Mouse (Mus musculus) R1 (cell line): ENCODE measurements around the gene Zfp456.
A peak's percentile ranks its signal among the peaks of the same experiment; 100 is the strongest.
"Not testable (repeated sequence)": the region's sequence is repeated elsewhere in the genome, so short reads cannot be mapped to it uniquely, and the experiment has no call there.

Source experiments
- DNase-seq: peaks from one replicate; pipeline ENCODE4 v3.0.0-alpha.2; 2018; ENCODE audit warnings: low read depth, low spot score

Gene Zfp456

DNA sequence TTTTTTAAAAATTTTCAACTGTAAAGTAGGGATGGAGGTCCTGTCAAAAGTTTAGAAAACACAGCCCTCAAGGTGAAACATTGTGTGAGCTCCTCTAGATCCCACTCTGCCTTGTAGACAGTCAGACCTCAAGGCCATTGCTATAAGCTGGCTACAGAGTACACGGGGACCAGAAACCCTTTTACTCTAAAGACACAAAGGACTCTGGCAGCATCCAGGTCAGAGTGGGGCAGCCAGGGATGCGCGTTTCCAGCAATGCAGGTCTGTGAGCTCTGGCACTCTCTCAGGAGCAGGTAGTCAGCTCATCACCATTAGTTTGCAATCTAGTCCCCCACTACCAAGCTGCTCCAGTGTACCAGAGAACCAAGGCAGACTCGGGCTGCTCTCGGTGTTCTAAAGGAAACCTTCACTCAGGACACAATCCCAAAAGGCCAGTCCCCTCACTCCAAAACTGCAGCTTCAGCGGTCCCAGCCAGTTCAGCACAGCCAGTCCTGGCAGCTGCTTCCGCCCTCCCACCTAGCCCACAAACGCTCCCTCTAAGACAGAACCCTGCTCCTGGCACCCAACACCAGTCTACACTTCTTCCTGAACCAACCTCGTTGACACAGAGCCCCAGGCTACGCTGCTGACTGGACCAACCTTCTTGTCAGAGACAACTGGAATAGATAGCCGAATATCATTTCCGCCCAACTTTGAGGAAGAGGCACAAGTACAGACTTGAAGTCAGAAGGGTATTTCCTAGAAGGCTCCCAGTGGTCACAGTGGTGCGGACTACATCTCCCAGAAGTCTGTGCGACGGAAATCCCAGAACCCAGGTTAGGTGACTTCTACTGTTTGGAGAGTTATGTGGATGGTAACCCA, at the start of gene Zfp456, which contains the start of gene Gm28041:
TSS of gene Zfp456 (minus strand) at position 761 of the 862 bp plus-strand sequence.
TSS of gene Gm28041 (minus strand) at position 684 of the 862 bp plus-strand sequence.
- DNase-seq, result peak; percentile 85

DNA sequence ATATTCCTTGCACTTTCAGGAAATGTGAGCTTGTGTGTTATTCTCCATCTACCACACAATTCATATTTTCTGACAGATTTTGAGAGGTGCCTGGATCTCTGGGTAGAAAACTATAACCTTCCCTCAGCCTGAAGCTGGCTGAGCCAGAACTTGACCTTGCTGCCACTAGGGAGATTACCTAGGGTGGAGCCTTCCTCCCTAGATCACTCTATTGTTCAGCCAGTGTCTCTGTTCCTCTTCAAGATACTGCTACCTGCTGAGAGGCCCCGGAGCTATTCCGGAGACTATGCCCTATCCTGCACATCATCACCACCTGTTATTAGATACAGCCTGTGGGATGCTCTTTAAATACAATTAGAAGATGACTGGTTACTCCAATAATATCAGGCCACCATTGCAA, 46.9 kb upstream of the Zfp456 start:
- DNase-seq, result not testable (repeated sequence)

- DNase-seq, result peak; percentile 87
Measured at GRCm38 (mm10) chr13:67421207-67421857, 45.7 kb upstream of the Zfp456 start, which contains the start of gene Zfp459. Zfp459 (minus strand) TSS chr13:67421418.

- no peak for DNase-seq
Measured at GRCm38 (mm10) chr13:67420558-67421206, 45.1 kb upstream of the Zfp456 start.

DNA sequence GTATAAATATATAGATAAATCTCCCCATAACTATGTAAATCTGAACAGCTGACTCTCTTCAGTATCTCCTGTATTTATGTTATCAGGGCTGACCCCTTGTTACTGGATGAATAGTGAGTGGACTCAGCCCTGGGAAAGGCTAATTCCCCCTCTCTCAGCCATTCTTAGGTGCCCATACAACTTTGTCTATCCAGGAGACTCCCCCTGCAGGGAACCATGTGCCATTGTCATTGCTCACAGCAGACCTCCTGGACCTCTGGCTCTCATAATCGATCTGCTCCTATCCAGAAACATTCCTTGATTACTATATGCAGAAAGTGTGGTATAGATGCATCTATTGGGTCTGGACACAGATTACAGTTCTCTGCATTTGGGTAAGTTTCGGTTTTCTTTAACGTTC, 41.2 kb upstream of the Zfp456 start:
- peak; percentile 59 for DNase-seq

DNA sequence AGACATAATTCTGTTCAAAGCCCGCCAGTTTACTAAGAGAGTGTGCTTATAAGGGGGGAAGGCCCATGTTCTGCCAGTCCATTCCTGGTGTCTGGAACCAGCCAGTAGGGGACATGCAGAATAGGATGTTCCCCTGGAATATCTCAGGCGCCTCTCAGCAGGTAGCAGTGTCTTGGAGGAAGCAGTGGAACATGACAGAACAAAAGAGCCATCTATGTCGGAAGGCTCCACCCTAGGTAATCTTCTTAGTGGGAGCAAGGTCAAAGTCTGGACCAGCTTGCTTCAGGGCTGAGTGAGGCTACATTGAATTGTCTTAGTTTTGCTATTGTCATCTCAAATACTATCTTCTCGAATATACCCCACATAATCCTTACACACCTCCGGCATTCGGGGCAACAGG, 40.1 kb upstream of the Zfp456 start:
- DNase-seq, result peak; percentile 94

DNA sequence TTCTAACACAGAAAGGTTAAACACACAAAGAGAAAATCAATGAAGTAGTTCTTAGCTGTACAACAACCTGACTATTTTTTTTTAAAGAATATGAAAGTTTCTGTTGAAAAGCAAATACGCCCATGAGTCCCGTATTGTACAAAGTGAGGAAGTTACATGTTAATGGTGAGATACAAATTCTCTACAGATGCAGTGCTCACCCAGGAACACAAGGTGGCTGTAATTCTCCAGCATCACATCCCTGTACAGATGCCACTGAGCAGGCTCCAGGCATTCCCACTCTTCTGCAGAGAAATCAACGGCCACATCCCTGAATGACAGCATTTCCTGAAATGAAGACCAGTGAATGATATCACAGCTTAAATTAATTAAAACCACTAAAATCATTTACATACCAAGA, 38.0 kb upstream of the Zfp456 start:
- DNase-seq, result peak; percentile 8

- peak; percentile 55 for DNase-seq
Measured at GRCm38 (mm10) chr13:67399183-67399903, 23.7 kb upstream of the Zfp456 start, which contains the start of gene Zfp429. Zfp429 (minus strand) TSS chr13:67399819.

GRCm38 (mm10) chr13:67376255-67376654, 645 bp upstream of the Zfp456 start:
- DNase-seq, result not testable (repeated sequence)

- DNase-seq, result peak; percentile 90
Measured at GRCm38 (mm10) chr13:67360131-67360744, 15.4 kb downstream of the Zfp456 start, which contains the start of the genes Gm28044 and Zfp953. Gm28044 (minus strand) TSS chr13:67360536. Zfp953 (minus strand) TSS chr13:67360605.

- no peak for DNase-seq
Measured at GRCm38 (mm10) chr13:67351854-67352253, 23.8 kb downstream of the Zfp456 start.

- no peak for DNase-seq
Measured at GRCm38 (mm10) chr13:67343422-67343821, 32.2 kb downstream of the Zfp456 start.

- no peak for DNase-seq
Measured at GRCm38 (mm10) chr13:67332877-67333276, 42.7 kb downstream of the Zfp456 start.

DNA sequence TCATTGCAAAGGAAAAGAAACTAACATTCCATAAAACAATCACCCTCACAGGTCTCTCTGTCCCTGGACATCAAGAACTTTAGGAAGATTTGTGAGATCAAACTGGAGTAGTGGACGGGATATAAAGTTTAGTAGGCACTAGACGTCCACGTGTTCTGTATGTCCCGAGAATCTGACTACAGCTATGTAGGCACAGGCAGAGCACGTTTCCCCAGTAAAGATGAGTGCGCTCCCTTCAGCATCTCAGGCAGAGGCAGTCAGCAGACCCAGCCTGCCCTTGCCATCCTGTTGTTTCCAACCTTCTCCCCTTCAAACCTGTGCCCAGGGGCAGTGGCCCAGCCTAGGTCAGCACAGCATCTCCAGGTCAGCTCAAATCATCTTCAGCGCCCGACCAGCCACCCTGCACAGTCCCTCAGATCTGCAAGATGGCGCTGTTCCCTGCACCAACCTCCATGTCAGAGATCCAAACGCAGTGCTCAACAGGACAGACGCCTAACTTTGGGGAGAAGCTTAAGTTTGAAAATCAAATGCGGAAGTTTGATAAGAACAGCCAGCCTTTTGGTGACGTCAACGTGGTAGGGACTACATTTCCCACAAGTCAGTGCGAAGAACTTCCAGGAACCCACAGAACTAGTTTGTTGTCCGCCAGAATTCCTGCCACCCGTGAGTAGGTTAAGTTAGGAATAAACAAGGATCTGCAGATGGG, 43.4 kb downstream of the Zfp456 start, which contains the start of gene Zfp595:
TSS of gene Zfp595 (minus strand) at position 552 of the 706 bp plus-strand sequence.
- DNase-seq, result peak; percentile 92
